Mouse (Mus musculus): Measurements from ENCODE around the gene Agap1. TPM values are rescaled to one million over a fixed set of nuclear protein-coding genes. Genes with fewer than 3 reads are reported as not detected.

Agap1 gene
- polyA plus RNA-seq, 1 experiment from 2014 or later: 49.8 TPM

DNA sequence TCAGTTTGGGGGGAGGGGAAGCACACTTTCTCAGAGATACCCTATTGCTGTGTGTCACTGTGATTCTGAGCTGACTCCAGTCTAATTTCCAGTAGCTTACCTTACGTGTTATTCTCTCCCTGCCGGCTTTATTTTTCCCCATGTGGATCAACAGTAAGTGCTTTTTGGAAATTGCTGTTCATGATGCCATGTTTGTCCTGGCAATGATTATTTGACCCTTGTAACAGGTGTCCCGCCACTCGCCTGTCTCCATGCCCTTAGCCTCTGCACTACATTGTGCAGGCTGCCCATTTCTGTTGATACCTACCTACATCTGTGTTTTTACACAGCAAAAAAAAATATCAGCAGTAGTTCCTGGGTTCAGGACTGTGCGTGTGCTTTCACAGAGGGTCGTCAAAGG, 102.8 kb downstream of the Agap1 start:
- 89% methylated on average over 6 of the region's 6 CpGs for WGBS
- ATAC-seq (ENCODE audit: low FRiP score, low read depth): no peak
- no peaks in the 10 kb centered on the region for H3K9me3 ChIP-seq
- no peak overlapping the region for H3K4me3 ChIP-seq
- H3K36me3 ChIP-seq: no peaks in the 10 kb centered on the region
- H3K27me3 ChIP-seq: no peaks in the 10 kb centered on the region
- H3K4me1 ChIP-seq (replicated peaks): peaks cover 13% of the 10 kb centered on the region
- H3K9ac ChIP-seq: no peak overlapping the region
- no peak overlapping the region for H3K4me2 ChIP-seq
- no peak overlapping the region for H3K27ac ChIP-seq (replicated peaks)

DNA sequence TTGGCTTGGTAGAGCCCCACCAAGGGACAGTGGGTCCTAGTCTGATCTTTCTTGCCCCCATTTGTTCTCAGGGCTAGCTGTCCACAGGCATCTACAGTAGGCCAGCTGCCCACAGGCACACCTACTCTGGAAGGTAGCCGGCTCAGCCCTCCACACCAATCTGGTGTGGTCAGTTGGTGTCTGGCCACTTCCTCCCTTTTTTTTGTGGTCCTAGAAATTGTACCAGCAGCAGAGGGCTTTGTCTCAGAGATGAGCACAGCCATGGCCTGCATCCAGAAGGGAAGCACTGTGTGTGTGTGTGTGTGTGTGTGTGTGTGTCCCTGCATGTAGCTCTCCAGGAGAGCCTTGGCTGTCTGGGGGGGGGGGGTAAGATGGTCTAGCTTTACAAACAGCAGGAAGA, 103.5 kb downstream of the Agap1 start:
- 73% methylated on average over 1 of the region's 1 CpGs for WGBS
- peaks cover 13% of the 10 kb centered on the region for H3K4me1 ChIP-seq (replicated peaks)
- H3K27ac ChIP-seq (replicated peaks): no peak overlapping the region
- H3K36me3 ChIP-seq: no peaks in the 10 kb centered on the region
- no peaks in the 10 kb centered on the region for H3K27me3 ChIP-seq
- ATAC-seq (ENCODE audit: low FRiP score, low read depth): no peak
- no peaks in the 10 kb centered on the region for H3K9me3 ChIP-seq
- no peak overlapping the region for H3K4me3 ChIP-seq
- H3K4me2 ChIP-seq: no peak overlapping the region
- H3K9ac ChIP-seq: no peak overlapping the region

DNA sequence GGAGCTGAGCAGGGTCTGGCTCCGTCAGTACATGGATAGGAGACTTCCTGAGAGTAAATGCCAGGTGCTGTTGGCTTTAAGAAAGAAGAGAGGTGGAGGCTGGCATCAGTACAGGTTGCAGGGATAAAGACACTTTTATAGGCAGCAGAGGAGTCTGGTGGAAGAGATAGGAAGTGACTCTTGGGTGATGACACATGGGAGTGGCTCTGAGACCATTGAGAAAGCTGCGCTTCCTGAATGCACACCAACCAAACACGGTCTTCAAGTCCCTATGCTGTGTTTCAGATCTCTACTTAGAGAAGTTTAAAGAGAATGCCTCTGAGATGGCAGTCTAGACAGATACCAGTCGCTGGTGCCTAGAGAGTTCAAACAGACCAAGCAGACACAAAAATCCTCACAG, 108.8 kb downstream of the Agap1 start:
- no peaks in the 10 kb centered on the region for H3K36me3 ChIP-seq
- H3K9me3 ChIP-seq: no peaks in the 10 kb centered on the region
- H3K27me3 ChIP-seq: no peaks in the 10 kb centered on the region
- H3K27ac ChIP-seq (replicated peaks): no peak overlapping the region
- H3K4me3 ChIP-seq: no peak overlapping the region
- WGBS: 90% methylated on average over 4 of the region's 4 CpGs
- H3K9ac ChIP-seq: no peak overlapping the region
- no peak overlapping the region for H3K4me2 ChIP-seq
- no peak for ATAC-seq (ENCODE audit: low FRiP score, low read depth)
- H3K4me1 ChIP-seq (replicated peaks): peaks cover 45% of the 10 kb centered on the region

DNA sequence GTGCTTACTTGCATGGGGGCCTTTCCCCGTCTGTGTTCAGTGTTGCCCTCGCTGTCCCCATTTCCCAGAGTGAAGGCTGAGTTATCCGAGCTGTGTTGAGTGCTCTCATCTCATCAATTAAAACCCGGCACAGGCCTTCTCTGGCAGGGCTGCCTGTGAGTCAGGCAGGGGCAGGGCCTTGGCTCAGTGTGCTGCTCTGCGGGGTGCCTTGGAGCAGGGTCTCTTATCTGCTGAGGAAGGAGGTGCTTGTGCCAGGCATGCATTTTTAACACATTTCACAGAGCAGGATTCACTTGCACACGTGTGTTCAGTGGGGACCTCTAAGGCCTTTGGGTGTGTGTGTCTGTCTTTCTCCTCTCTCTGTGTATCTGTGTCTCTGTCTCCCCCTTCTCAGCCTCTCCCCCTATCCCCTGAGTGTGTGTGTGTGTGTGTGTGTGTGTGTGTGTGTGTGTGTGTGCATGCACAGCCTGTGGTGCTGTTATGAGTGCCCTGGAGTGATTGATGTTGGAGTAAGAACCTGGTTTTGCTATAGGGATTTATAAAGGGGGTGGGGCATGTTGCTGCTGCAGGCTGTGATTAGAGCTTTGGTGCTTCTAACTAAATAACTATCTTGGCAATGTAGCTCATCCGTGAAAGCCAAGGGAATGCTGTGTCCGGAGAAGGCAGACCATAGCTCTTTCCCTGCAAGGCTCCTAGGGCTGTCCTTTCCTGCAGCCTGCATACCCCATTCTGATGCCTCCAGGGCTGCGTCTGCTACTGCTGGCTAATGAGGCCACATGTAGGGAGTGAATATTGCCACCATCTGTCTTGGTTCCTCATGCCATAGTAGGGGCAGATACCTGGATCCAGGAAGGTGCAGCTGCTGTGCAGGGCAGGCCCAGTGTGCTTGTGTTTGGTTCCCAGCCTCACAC, 112.2 kb downstream of the Agap1 start:
- H3K4me2 ChIP-seq: no peak overlapping the region
- WGBS: 22% methylated on average over 9 of the region's 9 CpGs

DNA sequence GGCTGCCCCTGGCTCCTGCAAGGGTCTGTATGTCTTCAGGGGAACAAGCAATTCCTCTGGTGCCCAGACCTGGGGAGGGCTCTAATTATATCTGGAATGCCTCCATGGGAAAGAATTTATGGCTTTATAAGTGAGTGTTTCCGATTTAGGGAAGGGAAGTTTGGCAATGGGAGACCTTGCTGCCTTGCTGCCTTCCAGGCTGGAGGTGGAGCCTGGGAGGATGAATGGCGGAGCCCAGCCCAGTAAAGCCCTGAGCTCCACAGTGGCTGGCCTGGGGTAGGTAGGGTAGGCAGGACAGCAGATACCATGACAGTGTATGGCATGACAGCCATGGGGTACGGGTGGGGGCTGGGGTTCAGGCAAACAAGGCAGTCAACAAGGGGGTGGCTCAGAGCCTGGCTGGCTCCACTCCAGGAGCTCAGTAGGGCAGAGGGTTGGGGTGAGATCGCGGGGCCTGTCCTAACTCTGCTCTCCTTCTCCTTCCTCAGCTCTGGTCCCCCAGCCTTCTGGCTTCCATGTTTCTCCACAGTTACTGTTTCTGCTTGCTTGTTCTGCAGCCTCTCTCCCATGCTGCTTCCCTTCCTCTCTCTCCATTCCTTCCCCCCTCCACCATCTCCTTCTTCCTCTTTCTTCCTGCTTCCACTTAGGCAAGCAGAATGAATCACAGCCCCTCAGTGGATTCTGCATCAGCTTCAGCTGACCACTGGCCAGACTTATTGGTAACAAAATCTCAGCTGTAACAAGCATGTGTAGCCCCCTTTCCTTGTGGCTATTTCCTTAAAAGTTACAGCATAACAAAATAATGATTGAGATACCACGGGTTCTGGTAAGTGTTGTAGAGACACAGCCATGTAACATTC, 114.2 kb downstream of the Agap1 start:
- ATAC-seq (ENCODE audit: low FRiP score, low read depth): no peak
- Histone ChIP-seq H3K4me1 (replicated peaks) (peaks cover 55% of the 10 kb centered on the region), H3K9ac (no peak overlapping the region)

More for the DNA sequence above, 112.2 kb downstream of the Agap1 start:
- H3K27me3 ChIP-seq: no peaks in the 10 kb centered on the region
- ATAC-seq (ENCODE audit: low FRiP score, low read depth): peak; percentile 46
- H3K36me3 ChIP-seq: no peaks in the 10 kb centered on the region
- peak overlapping the region; percentile 66 for H3K27ac ChIP-seq (replicated peaks)
- peaks cover 55% of the 10 kb centered on the region for H3K4me1 ChIP-seq (replicated peaks)
- no peak overlapping the region for H3K4me3 ChIP-seq
- no peaks in the 10 kb centered on the region for H3K9me3 ChIP-seq
- H3K9ac ChIP-seq: no peak overlapping the region

DNA sequence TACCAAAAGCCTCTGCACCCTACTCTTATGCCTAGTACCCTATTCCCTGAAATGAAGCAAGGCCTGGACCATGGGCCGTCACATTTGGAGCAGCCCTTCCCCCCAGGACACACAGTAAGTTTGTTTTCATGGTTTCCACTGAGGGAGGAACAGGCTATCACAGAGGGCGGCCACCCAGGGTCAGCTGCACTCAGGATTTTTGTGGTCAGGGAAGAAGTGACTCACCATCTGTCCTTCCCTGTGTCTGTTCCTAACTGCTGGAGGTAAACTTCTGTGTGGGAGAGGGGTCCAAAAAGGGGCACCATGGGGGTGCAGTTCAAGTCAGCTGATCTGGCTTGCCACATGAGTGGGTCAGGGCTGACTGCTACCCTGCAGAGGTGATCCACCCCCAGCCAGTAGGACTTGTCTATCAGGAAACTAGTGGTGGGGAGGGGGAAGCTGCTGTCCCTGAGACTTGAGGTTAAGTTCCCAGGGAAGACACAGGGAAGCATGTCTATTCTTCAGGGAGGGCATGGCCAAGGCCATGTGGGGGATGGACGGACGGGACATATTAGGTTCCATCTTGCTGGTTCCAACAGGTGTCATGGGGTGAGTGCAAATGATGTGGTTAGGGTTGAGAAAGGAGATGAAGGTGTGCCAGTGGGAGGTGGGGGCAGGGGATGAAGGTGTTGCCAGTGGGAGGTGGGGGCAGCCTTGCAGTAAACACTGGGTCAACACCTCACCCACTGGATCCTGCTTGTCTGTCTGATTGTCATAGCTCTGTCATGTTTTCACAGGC, 116.1 kb downstream of the Agap1 start:
- Histone ChIP-seq H3K36me3 (no peaks in the 10 kb centered on the region), H3K4me2 (no peak overlapping the region), H3K27ac (replicated peaks) (no peak overlapping the region), H3K4me1 (replicated peaks) (peaks cover 54% of the 10 kb centered on the region), H3K4me3 (no peak overlapping the region), H3K27me3 (no peaks in the 10 kb centered on the region), H3K9ac (no peak overlapping the region), H3K9me3 (no peaks in the 10 kb centered on the region)
- no peak for ATAC-seq (ENCODE audit: low FRiP score, low read depth)
- WGBS: 74% methylated on average over 4 of the region's 4 CpGs

More for the DNA sequence above, 114.2 kb downstream of the Agap1 start:
- no peaks in the 10 kb centered on the region for H3K36me3 ChIP-seq
- H3K27me3 ChIP-seq: no peaks in the 10 kb centered on the region
- H3K9me3 ChIP-seq: no peaks in the 10 kb centered on the region
- H3K4me3 ChIP-seq: no peak overlapping the region
- 58% methylated on average over 6 of the region's 6 CpGs for WGBS
- H3K4me2 ChIP-seq: no peak overlapping the region
- H3K27ac ChIP-seq (replicated peaks): no peak overlapping the region

DNA sequence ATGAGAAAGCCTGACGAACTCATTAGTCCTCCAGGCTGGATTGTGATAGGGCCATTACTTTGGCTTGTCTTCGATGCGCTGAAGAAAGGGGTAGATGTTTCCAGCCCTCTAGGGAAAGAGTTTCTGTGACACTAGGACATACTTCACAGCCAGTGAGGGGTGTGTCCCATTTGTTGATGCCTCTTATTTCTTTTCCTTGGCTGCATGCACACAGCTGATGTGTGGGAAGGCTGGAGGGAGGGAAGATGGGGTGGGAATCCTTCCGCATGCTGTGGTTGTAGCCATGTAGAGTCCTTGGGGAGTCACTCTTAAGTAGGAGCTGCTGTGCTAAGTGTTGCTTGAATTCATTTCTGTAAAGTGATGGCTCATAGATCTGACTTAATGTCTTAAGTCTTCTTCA, 118.9 kb downstream of the Agap1 start:
- Histone ChIP-seq H3K9me3 (no peaks in the 10 kb centered on the region), H3K4me2 (no peak overlapping the region), H3K36me3 (no peaks in the 10 kb centered on the region), H3K9ac (no peak overlapping the region), H3K4me1 (replicated peaks) (peaks cover 50% of the 10 kb centered on the region), H3K27me3 (no peaks in the 10 kb centered on the region), H3K27ac (replicated peaks) (no peak overlapping the region), H3K4me3 (no peak overlapping the region)
- ATAC-seq (ENCODE audit: low FRiP score, low read depth): no peak
- WGBS: 87% methylated on average over 4 of the region's 4 CpGs

DNA sequence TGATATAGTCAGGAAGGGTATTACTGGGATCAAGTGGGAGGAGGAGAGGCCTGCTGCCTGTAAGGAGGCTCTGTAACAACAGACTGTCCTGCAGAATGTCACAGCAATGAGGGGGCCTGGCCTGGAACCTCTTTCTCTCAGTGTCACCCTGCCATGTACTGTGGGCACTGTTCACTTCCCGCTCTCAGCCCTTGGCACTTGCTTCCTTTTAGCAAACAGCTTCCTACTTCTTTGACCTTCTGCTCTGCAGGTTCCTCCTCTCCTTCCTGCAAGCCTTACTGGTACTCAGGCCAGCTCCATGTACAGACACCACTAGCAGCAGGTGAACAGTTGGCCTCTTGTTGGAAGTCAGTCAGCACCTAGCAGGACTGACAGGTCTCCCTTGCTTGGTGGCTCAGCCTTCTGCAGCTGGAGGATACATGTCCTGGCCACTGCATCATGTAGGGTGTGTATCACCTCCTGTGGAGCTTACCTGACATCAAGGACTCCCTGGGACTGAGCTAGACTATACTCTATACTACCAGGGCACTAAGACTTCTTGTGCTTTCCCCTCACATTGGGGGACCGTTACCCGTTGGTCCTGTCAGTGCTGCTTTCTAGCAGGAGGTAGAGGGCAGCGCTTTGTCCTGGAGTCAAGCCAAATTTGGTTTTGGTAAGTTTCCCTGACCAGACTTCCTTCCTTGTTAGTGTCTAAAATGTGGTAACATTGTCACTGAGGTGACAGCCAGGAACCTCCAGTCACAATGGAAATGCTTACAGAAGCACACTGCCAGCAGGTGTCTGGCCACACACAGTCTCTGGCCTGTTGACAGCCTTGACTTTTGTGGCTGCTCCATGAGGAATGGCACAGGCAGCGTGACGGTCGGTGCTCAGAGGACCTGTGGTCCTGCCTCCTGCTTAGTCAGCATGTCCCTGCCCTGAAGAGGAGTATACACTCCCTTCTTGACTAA, 120.6 kb downstream of the Agap1 start:
- H3K4me1 ChIP-seq (replicated peaks): peaks cover 44% of the 10 kb centered on the region
- no peak overlapping the region for H3K9ac ChIP-seq
- no peak overlapping the region for H3K4me2 ChIP-seq
- peak overlapping the region; percentile 98; the same call in 1 of the 2 replicates for H3K27ac ChIP-seq (replicated peaks)
- H3K27me3 ChIP-seq: no peaks in the 10 kb centered on the region
- ATAC-seq (ENCODE audit: low FRiP score, low read depth): no peak
- no peaks in the 10 kb centered on the region for H3K9me3 ChIP-seq
- H3K4me3 ChIP-seq: no peak overlapping the region
- no peaks in the 10 kb centered on the region for H3K36me3 ChIP-seq
- 38% methylated on average over 7 of the region's 7 CpGs for WGBS

DNA sequence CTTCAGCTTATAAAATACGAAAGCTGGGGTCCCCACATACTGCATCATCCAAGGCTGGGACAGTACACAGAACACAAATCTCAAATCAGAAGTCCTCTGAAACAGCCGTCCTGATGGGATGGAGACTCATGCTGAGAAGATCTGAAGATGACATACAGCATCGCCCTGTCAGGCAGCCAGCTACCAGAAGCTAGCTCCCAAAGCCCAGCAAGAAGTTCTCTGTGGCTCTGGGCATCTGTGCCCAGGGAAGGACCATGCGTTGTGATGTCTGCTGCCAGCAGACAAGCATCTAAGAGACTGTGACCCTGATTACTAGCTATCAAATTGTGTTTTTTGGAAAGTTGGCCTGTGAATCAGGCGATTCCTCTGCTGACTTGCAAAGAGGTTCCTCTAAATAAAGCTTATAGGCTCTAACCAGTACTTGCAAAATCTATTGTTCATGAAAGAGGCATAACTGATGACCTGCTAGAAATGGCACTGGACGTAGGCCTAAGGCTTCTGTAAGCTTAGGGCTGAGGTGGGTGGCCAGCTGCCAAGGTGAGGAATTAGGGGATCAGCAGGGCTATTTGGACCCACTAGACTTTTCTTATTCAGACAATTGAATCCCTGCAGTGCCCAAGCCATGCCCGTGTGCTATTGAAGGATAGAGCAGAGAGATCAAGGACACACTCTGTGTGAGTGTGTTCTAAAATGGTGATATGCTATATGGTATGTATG, 121.7 kb downstream of the Agap1 start:
- peaks cover 46% of the 10 kb centered on the region for H3K4me1 ChIP-seq (replicated peaks)

DNA sequence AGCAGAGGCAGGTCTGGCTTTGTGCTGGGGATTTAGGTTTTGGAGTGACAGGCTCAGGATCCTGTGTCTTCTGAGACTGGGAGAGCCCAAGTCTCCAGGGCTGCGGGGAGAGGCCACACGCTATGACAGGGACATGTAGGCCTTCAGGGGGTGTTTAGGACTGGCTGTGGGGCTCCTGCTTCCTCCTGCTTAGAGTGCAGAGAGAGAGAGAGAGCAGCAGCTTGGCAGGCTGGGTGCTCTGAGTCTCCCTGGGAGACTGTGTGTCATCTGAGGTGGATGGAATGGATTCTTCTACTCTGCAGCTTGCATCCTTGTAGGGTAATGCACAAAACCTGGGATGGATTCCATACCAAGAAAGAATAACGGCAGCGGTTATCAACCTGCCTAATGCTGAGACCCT, 122.4 kb downstream of the Agap1 start:
- peak; percentile 69 for ATAC-seq (ENCODE audit: low FRiP score, low read depth)
- Histone ChIP-seq H3K4me3 (peak overlapping the region; percentile 26), H3K27ac (replicated peaks) (peak overlapping the region; percentile 98), H3K4me1 (replicated peaks) (peaks cover 53% of the 10 kb centered on the region), H3K27me3 (no peaks in the 10 kb centered on the region), H3K36me3 (no peaks in the 10 kb centered on the region), H3K9me3 (no peaks in the 10 kb centered on the region), H3K9ac (peak overlapping the region; percentile 30), H3K4me2 (peak overlapping the region; percentile 57)
- WGBS: 9% methylated on average over 4 of the region's 4 CpGs

More for the DNA sequence above, 121.7 kb downstream of the Agap1 start:
- peak overlapping the region; percentile 57 for H3K4me2 ChIP-seq
- H3K9ac ChIP-seq: peak overlapping the region; percentile 30
- 32% methylated on average over 7 of the region's 7 CpGs for WGBS
- H3K27ac ChIP-seq (replicated peaks): peak overlapping the region; percentile 98
- 0 out of 2 replicates have a peak, but pooled peaks have one; percentile 3 for ATAC-seq (ENCODE audit: low FRiP score, low read depth)
- peak overlapping the region; percentile 26 for H3K4me3 ChIP-seq
- no peaks in the 10 kb centered on the region for H3K36me3 ChIP-seq
- H3K9me3 ChIP-seq: no peaks in the 10 kb centered on the region
- no peaks in the 10 kb centered on the region for H3K27me3 ChIP-seq

Measured in hindbrain, embryonic 15.5 days (tissue).